Mouse (Mus musculus): ENCODE results near the gene Mfsd12. TPM values are rescaled to one million over a fixed set of nuclear protein-coding genes. Genes with fewer than 3 reads are reported as not detected.
A peak's percentile ranks its signal among the peaks of the same experiment; 100 is the strongest.

Mfsd12 gene
- 10 to 100 TPM; 43.5 to 48.4 TPM for total RNA-seq (2021)

DNA sequence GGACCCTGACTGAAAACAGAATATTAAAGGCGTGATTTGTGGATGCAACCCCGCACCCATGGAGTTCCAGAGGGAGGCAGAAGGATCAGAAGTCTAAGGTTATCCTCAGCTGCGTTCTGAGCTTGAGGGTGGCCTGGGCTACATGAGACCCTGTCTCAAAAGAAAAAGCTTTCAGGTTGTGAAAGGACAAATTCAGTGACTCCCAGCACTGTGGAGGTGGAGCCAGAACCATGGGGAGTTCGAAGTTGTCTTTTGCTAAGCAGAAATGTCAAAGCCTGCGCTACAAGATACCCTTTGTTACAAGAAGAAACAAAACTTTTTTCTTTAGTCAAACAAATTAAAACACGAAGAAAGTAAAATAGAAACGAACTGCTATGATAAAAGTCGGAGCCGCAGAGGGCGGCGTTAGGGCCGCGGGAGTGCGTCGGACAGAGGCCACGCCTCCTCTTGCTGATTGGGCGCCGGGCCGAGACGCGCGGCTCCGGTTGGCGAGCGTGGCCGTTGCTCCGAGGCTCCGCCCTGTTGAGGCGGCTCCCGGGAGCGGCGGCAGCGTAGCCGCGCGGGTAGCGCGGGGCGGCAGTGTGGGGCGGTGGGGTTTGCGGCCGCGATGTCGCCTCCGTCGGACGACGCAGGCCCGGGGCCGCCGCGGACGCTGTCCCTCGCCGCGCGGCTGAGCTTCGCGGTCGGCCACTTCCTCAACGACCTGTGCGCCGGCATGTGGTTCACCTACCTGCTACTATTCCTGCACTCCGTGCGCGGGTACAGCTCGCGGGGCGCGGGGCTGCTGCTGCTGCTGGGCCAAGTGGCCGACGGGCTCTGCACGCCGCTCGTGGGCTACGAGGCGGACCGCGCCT, at the start of gene Mfsd12:
Gene Mfsd12, plus strand, starts transcription at position 501 of the 854 bp plus-strand sequence.
- DNase-seq, result peak; percentile 88 to 90

GRCm38 (mm10) chr10:81309571-81309970, 47.7 kb upstream of the Mfsd12 start:
- DNase-seq, result no peak

GRCm38 (mm10) chr10:81313581-81313980, 43.7 kb upstream of the Mfsd12 start:
- DNase-seq, result no peak

GRCm38 (mm10) chr10:81314201-81314600, 43.1 kb upstream of the Mfsd12 start:
- no peak for DNase-seq

- DNase-seq, result no peak
These were observed 41.7 kb upstream of the Mfsd12 start for GRCm38 (mm10) chr10:81315587-81315986.

DNA sequence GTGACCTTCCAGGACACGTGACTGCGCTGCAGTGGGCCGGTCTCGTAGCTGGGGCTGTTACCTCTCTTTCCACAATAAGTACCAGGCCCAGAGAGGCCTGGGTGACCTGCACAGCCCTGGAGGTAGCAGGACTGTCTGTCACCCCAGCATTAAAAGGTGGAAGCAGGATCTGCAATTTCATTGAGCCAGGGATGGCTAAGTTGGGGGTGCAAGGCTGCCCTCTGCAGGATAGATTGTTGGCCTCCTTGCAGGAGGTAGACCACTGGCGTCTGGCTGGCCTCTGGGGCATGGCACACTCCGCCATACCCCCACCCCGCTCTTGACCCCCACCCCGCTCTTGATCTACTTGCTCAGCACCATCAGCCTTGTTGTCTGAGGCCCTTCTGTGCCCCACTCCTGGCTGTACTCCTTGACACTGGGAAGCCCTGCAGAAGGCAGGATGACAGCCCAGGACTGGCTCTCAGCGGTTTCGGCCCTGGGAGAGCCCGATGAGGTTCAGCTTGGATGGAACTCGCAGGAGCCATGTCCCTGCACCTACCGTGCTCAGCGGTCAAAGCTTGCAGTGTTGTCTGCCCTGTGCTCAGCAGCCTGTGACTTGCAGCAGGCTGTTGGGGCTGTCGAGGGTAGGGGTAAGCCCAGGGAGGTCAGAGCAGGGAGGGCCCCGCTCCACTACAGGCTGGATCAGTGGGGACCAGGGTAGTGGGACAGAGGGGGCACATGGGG, 40.8 kb upstream of the Mfsd12 start:
- no peak for DNase-seq

GRCm38 (mm10) chr10:81317273-81317672, 40.0 kb upstream of the Mfsd12 start:
- no peak for DNase-seq

- DNase-seq, result no peak
These were observed 38.5 kb upstream of the Mfsd12 start for GRCm38 (mm10) chr10:81318589-81319329.

- no peak for DNase-seq
These were observed 38.0 kb upstream of the Mfsd12 start for GRCm38 (mm10) chr10:81319330-81319699.

DNA sequence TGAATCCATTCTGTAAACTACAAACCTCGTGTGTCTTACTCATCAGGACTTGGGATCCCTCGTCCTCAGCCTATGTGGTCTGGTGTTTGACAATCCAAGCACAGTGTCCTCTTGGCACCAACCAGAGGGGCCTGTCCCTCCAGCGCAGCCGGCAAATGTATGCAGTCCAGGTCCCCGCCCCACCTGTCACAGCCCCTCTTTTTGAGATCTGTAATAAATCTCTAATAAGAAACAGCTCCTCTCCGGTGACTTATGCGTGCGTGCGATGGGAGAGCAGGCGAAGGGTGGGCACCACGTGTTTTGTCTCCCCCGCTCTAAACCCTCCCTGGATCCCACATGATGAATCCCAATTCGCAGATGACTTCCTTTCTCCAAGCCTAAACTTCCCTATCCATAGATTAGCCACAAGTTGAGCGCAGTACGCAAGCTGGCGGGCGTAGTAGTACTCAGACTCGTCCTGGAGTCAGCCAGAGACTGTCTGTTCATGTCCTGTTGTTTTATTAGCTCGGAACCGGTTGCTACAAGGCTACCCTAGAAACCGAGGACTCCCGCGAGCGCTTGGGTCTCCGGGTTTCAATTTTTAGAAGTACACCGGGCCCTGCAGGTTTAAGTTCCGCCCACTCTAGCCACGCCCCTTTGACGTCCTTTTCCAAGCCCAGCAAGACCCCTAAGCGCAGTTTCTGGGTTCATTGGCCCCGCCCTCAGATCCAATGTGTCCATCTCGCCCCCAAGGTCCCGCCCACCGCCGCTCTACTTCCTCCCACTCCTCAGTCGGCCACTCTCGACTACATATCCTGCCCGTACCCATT, 37.3 kb upstream of the Mfsd12 start:
- DNase-seq, result no peak

DNA sequence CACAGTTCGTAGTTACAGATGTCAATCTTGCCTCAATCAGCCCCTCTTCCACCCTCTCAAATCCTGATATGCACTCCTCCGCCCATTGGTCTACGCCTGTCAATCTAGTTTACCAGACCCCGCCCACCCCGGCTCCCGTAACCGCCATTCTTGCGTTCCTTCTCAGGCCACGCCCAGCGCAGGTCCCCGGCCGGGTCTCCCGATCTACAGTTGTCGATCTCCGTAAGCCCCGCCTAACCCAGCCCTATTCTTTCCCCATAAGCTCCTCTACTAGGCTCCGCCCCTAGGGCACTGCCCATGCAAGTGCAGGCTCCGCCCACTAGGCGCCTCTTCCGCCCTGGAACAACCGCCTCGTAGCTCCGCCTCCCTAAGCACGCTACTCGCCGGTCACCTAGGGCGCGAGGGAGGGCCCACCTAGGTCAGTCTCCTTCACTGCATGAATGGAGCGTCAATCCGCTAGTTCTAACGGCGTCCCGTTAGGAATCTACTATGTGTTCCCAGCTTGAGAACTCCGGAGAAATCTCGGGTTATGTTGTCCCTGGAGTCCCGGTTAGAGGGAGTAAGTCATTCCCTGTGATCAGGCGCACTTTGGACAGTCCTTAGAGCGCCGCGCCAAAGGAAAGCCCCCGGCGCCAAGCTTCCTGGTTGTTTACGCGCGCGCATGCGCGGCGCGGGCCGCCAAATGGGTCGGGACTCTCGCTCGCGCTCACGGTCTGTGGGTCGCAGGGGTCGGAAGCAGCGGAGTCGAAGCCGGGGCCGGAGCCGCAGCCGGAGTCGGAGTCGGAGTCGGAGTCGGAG, 36.5 kb upstream of the Mfsd12 start, which contains the start of gene Cactin:
Gene Cactin, plus strand, starts transcription at position 554 of the 798 bp plus-strand sequence.
- peak; percentile 99 to 100 for DNase-seq

DNA sequence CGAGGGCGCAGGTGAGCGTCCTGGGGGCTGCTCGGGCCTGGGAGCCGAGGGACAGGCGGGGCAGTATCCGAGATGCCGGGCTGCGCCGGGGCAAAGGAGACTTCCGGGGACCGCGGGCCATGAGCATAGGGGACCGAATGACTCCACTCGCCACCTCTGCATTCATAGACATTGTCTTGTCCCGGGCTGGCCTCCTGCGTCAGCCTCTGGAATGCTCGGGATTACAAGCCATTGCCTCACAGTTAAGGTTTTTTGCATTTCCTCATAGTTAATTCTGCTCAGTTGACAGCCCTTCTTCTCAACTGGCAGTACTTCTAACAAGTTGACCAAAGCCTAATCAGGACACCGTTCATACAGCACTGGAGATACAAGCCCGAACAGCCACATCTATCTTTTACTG, 35.9 kb upstream of the Mfsd12 start:
- no peak for DNase-seq

- DNase-seq, result no peak
These were observed 34.8 kb upstream of the Mfsd12 start for GRCm38 (mm10) chr10:81322444-81322843.

DNA sequence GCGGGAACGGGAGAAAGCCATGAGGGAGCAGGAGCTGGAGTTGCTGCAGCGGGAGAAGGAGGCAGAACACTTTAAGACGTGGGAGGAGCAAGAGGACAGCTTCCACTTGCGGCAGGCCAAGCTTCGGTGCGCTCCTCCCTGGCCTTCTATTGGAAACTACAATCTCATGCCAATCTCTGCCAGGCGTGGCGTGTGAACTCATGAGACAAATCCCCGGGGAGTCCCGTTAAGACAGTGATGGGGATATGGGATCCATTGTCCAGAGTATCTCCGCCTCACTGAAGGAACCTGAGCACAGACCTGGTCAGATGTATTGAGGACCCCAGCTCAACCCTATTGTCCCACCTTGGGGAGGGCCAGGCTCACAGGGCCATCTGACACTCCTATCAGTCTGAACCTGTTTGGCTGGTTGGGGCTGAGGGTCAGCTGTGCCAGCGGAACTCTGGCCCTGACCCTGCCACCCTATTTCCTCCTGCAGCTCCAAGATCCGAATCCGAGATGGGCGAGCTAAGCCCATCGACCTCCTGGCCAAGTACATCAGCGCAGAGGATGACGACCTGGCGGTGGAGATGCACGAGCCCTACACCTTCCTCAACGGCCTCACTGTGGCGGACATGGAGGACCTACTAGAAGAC, 34.0 kb upstream of the Mfsd12 start:
- DNase-seq, result no peak

DNA sequence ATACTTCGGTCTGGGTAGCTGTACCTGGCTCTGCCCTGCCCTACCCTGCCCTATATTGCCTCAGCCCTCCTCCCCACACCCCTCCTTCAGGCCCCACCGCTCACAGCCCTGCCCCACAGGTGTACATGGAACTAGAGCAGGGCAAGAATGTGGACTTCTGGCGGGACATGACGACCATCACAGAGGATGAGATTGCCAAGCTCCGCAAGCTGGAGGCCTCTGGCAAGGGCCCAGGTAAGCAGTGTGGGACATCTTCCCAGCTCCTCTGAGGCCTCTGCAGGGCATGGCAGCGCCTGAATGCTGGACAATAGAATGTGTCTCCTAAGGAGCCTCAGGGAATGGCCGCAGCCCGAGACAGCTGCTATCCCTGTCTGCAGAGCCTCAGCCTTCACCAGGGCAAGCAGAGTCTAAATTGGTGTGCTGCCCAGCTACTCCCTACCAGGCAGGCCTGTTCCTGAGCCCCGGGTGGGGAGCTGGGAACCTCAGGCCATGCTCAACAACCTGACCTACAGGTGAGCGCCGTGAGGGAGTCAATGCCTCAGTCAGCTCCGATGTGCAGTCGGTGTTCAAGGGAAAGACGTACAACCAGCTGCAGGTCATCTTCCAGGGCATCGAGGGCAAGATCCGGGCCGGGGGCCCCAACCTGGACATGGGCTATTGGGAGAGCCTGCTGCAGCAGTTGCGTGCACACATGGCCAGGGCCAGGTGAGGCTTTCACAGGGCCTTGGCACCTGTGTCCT, 33.3 kb upstream of the Mfsd12 start:
- DNase-seq, result no peak

DNA sequence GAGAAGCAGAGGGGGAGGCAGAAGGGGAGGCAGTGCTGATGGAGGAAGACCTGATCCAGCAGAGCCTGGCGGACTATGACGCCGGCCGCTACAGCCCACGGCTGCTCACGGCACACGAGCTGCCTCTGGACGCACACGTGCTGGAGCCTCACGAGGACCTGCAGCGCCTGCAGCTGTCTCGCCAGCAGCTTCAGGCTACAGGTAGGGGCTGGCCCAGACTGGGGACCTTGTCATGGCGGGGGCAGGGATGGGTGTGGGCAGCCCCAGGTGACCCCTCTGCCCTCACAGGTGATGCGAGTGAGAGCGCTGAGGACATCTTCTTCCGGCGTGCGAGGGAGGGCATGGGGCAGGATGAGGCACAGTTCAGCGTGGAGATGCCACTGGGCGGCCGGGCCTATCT, 32.1 kb upstream of the Mfsd12 start:
- DNase-seq, result no peak

DNA sequence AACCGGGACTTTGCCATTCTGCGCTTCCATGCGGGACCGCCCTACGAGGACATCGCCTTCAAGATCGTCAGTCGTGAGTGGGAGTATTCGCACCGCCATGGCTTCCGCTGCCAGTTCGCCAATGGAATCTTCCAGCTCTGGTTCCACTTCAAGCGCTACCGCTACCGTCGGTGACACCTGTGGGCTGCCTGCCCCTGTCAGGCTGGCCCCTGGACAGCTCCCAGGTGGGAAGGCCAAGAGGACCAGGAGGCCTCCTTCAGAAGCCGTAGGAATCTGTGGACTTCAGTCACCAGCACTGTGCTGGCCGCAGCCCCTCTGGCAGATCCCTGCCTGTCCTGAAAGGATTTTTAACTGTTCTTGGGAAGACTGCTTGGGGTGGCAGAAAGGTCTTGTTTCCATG, 31.5 kb upstream of the Mfsd12 start:
- no peak for DNase-seq

DNA sequence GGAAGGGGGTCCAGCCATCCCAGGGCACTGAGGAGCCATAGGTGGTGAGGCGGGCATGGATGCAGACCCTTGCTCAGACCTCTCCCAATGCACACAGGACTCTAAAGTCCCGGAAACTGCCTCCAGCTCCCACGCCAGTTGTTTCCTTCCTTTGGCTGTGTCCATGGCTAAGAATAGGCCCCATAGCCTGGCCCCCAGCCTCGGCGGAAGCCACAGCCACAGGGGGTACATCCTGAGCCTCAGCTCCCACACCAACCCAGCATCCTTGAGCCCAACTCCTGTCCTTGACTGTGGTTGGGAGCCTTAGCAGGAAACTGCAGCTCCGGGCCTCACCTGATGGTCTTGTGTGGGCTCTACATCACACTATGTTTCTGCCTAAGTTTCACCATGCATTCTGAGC, 30.4 kb upstream of the Mfsd12 start:
- no peak for DNase-seq

- no peak for DNase-seq
These were observed 29.3 kb upstream of the Mfsd12 start for GRCm38 (mm10) chr10:81327959-81328358.

GRCm38 (mm10) chr10:81328386-81328785, 28.9 kb upstream of the Mfsd12 start, which contains the start of gene Tbxa2r:
Gene Tbxa2r, plus strand, starts transcription at chr10:81328731.
- DNase-seq, result no peak

All from layer of hippocampus, postnatal 36 days (tissue).